Mouse (Mus musculus): ENCODE results near the gene Cox19.

The Cox19 gene

GRCm38 (mm10) chr5:139294089-139294488 lies 57.1 kb downstream of the Cox19 start:
- DNase-seq (ENCODE audit: low read depth, low spot score), result no peak

- no peak for DNase-seq (ENCODE audit: low read depth, low spot score)
Observed at GRCm38 (mm10) chr5:139291811-139292560, 59.2 kb downstream of the Cox19 start.

GRCm38 (mm10) chr5:139290467-139291259 lies 60.6 kb downstream of the Cox19 start:
- DNase-seq (ENCODE audit: low read depth, low spot score), result peak; percentile 47

GRCm38 (mm10) chr5:139288591-139288990 lies 62.6 kb downstream of the Cox19 start:
- no peak for DNase-seq (ENCODE audit: low read depth, low spot score)

GRCm38 (mm10) chr5:139287787-139288186 lies 63.4 kb downstream of the Cox19 start:
- DNase-seq (ENCODE audit: low read depth, low spot score), result no peak

GRCm38 (mm10) chr5:139287099-139287498 lies 64.1 kb downstream of the Cox19 start:
- DNase-seq (ENCODE audit: low read depth, low spot score), result no peak
